Mouse (Mus musculus): ENCODE results near the gene Arv1.

Arv1 gene

DNA sequence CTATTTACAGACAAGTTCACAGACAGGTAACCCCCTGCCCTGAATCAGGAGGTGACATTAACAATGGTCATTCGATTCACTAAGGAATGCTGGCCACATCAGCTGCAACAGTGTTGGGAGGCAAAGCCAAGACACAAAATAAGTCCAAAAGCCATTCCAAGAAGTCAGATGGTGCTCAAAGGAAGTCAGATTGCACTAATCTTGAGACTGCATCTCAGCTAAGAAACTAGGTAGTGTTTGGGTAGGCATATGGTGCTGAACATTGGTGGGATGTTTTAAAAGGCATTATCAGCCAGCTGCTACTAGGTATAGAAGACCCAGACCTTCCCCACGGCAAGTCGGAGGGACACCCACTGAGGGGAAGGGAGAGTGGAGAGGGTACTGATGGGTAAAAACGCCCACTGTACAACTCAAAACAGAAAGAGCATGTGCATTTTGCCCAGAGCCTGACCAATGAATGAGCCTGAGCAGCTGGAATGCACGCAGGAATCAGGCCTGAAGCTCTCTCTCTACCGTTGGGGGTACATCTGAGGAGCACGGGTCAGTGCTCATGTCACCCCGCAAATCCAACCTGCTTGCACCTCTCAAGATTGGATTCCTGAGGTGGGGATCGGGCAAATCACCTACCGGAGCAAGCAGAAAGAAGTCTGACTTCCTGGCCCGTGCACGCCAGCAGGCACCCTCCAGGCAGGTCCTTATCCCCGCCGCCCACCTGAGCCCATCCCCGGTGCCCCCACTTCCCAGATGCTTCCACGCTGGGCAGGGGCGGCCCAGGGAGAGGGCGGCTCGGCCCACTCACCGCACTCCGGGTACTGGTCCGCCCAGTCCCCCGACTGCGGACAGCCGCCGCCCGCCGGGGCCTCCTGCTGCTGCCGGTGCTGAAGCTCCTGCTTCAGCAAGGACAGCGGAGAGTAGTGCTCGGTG lies 739 bp upstream of the Arv1 start:
- no peak for ATAC-seq (ENCODE audit: insufficient number of reproducible peaks, low FRiP score, low TSS enrichment)

DNA sequence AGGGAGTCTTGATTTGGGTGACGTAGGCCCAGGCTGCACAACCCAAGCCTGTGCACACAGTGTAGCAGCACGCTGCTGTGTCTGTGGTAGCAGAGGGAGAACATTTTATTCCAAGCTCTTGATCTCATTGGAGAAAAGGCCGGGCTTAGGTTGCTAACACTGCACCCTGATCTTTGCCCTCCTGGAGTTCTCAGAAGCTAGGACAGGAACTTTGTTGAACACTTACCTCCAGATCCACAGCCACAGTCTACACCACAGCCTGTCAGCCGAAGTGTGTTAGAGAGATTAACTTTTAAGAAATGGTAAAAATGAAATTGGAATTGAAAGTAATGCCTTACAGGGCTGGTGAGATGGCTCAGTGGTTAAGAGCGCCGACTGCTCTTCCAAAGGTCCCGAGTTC lies 2.4 kb downstream of the Arv1 start:
- no peak for ATAC-seq (ENCODE audit: insufficient number of reproducible peaks, low FRiP score, low TSS enrichment)

DNA sequence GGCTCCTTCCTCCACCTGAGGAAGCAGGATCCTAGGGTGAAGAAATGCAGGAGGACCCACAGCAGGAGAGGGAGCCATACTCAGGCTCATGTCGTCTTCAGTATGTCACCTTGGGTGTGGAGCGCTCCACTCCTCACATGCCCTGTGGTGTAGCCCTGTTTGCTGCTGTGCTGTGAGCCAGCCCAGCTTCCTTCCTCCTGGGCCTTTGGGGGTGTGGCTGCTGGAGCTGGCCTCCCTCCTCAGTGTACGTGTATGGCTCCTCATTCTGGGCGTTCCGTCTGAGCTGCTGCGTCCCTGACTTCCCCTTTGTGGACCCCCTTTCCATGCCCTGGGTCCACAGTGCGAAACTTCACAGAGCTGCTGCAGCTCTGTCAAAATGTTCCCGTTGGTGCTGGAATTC lies 10.9 kb downstream of the Arv1 start:
- ATAC-seq (ENCODE audit: insufficient number of reproducible peaks, low FRiP score, low TSS enrichment) = no peak

DNA sequence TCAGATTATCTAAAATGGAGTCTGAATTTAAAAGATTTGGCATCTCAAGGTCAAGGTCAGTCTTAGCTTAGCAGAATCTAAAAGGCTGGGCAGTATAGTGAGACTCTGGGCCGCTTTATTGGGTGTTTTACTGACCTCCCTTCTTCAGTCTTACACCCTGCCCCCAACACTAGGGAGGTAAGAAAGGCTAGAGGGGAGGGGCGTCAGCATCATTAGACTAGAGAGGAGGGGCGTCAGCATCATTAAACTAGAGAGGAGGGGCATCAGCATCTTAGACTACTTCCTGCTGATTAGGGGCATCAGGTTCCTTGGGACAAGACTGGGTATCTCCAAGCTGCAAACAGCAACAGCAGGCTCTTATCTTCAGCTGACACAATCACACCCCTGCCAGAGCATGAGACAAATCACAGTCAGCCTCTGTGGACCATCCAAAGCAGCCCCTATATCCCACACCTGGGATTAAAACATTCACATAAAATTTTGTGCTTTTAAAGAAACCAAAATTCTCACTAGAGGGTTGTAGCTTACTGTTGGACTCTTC lies 13.5 kb downstream of the Arv1 start:
- ATAC-seq (ENCODE audit: insufficient number of reproducible peaks, low FRiP score, low TSS enrichment) = no peak

DNA sequence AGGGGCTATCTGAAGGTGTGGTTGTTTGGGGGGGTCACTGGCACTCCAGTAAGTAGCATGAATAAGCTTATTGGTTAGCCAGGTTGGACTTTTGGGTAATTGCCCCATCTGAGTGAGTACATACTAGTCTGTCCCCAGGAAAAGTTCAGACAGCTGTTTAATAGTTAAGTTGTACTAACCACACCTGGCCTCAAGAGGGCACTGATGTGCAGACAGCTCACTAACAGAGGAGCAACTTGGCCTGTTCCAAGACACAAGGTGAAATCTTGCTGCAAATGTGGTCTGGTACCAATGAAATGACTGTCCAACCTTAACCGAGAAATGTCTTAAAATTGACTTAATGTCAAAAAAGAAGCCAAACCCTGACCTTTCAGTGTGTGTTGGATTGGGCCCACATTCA lies 17.3 kb downstream of the Arv1 start:
- no peak for ATAC-seq (ENCODE audit: insufficient number of reproducible peaks, low FRiP score, low TSS enrichment)

DNA sequence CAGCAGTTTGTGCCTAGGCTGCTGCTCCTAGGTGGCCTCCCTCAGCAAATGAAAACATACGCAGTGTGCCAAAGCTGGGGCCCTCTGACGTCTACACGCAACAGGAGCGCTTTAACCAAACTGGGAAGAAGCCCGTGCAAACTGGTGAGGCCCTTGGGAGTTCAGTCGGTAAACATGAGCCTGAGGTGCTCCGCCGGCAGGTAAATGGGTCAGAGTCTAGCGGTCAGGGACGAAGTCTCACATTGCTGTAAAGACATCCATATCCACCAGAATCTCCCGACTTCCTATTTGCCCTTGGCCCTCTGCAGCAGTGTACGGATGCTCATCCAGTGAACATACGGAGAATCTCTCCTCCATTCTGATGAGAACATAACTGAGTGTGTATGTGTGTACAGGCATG lies 24.7 kb downstream of the Arv1 start:
- ATAC-seq (ENCODE audit: insufficient number of reproducible peaks, low FRiP score, low TSS enrichment) = no peak

- no peak for ATAC-seq (ENCODE audit: insufficient number of reproducible peaks, low FRiP score, low TSS enrichment)
Observed at GRCm38 (mm10) chr8:124751191-124751590, 29.3 kb downstream of the Arv1 start.

- no peak for ATAC-seq (ENCODE audit: insufficient number of reproducible peaks, low FRiP score, low TSS enrichment)
Observed at GRCm38 (mm10) chr8:124751709-124752173, 29.8 kb downstream of the Arv1 start, which contains the start of gene Fam89a. Gene Fam89a, minus strand, starts transcription at chr8:124751832.

DNA sequence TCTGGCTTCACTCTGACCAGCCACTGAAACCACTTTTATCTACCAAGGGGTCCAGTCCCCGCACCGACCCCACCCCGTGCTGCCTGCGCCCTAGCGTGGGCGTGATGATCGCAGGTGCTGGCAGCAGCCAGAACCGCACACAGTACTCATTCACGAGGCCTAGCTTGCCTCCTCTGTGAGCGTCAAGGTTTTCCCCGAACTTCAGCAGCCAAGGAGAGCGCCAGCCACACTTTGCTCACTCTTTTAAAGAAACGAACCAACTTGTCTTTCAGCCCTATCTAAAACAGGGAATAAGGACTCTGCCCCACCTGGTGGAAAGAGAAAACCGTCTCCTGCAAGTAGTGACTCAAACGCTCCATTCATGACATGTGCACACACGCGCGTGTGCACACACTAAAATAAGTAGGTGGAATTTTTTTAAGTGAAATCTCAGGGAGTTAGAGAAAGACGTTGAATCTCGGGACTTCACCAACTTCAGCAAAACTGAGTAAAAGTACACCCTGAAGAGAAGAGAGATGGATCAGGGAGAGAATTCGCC lies 30.5 kb downstream of the Arv1 start:
- no peak for ATAC-seq (ENCODE audit: insufficient number of reproducible peaks, low FRiP score, low TSS enrichment)

DNA sequence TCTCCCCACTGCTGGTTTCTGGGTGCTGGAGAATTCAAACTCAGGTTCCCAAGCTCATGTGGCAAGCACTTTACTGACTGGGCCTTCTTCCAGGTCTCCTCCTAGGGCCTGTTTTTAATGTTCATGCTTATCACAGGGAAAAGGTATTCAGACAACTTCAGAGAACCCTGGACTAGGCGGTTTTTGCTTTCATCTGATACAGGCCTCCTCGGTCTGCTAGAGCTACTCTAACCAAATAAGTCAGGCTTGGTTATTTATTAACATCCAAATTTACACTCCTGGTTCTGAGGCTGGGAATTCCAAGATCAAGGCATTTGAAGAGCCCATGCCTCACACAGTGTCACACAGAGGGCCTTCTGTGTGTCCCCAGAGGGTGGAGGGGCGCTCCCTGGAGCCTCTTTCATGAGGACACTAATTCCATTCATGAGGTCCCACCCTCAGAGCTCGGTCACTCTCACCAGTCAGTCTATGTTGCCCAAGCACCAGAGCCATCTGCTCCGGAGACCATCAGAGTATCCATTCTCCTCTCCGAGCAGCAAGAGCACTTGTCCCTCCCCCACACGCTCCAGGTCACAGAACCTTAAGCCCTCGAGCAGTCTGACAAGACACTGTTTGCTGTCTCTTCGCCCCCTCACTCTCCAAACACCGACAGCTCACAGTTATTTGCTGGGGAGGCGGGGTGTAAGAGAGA lies 32.3 kb downstream of the Arv1 start:
- ATAC-seq (ENCODE audit: insufficient number of reproducible peaks, low FRiP score, low TSS enrichment) = no peak

GRCm38 (mm10) chr8:124754792-124755190 lies 32.9 kb downstream of the Arv1 start:
- ATAC-seq (ENCODE audit: insufficient number of reproducible peaks, low FRiP score, low TSS enrichment) = no peak

GRCm38 (mm10) chr8:124755481-124755880 lies 33.5 kb downstream of the Arv1 start:
- ATAC-seq (ENCODE audit: insufficient number of reproducible peaks, low FRiP score, low TSS enrichment) = no peak

DNA sequence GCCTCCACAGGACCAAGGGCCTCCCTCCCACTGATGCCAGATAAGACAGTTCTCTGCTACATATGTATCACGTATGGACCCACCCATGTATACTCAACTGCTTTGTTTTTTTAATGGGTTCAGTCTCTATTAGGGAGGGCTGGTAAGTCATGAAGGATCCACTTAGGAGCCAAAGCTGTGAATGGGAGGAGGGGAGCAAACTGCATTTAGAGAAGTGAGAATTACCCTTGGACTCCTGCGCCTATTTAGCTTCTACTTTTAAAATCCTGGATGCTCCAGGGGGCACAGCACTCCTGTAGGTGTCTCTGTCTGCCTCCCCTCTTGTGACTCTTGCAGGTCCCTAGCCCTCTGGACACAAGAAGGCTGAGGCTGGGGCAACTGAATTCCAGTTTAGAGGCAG lies 34.2 kb downstream of the Arv1 start:
- ATAC-seq (ENCODE audit: insufficient number of reproducible peaks, low FRiP score, low TSS enrichment) = no peak

DNA sequence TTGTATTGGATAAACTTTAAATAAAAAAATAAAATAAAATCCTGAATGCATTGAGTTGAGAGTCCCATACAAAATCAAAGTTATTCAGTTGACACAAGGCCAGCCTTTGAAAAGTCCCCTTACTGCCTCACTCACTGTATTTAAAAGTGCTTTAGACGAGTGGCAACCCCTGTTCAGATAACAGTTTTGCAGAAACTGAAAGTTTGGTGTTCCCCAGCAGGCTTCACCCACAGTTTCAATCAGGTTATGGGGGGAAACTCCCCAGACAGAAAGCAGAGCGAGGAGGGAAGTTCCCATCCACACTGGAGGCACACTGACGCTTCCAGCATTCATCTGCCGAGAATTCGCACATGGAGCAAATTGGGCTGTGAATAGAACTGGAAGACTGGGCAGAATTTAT lies 34.7 kb downstream of the Arv1 start:
- no peak for ATAC-seq (ENCODE audit: insufficient number of reproducible peaks, low FRiP score, low TSS enrichment)

GRCm38 (mm10) chr8:124758544-124758943 lies 36.6 kb downstream of the Arv1 start:
- no peak for ATAC-seq (ENCODE audit: insufficient number of reproducible peaks, low FRiP score, low TSS enrichment)

- no peak for ATAC-seq (ENCODE audit: insufficient number of reproducible peaks, low FRiP score, low TSS enrichment)
Observed at GRCm38 (mm10) chr8:124763061-124763460, 41.1 kb downstream of the Arv1 start.

DNA sequence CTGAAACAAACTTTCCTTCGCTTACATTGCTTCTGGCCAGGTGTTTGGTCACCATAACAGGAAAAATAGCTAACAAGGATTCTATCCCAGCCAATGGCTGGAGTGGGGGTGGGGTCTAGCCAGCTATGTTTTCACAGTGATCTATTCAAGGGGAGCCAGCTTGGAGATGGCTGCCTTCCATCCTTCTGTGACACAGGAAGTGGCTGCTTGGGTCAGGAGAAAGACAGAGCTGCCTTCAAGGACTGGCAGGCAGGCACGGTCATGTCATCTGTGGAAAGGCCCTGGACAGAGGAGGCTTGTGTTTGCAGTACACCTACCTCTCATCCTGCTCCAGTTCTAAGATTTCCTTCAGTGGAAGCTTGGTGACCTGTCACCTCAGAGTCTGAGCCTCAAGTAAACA lies 50.5 kb downstream of the Arv1 start:
- ATAC-seq (ENCODE audit: insufficient number of reproducible peaks, low FRiP score, low TSS enrichment) = no peak

- ATAC-seq (ENCODE audit: insufficient number of reproducible peaks, low FRiP score, low TSS enrichment) = peak; percentile 57; the same call in 1 of the 2 replicates
Observed at GRCm38 (mm10) chr8:124775695-124776094, 53.8 kb downstream of the Arv1 start.

DNA sequence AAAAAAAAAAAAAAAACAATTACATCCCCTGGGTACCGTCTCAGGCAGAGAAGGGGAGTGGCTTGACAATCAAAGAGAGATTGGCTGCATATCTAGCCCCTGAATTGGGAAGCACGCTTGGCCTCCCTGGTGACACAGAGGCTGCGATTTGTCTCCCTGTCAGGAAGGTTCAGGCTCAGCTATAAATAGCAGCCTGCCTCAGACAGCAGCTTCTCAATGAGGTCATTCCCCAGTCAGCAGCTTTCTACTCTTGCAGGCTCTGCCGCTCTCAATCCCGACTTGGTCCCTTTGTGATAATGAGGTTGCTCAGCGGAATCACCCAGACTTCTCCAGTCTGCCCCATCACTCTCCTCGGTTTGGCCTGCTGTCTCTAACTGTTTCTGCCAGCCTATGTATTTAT lies 58.3 kb downstream of the Arv1 start:
- ATAC-seq (ENCODE audit: insufficient number of reproducible peaks, low FRiP score, low TSS enrichment) = peak; percentile 88

DNA sequence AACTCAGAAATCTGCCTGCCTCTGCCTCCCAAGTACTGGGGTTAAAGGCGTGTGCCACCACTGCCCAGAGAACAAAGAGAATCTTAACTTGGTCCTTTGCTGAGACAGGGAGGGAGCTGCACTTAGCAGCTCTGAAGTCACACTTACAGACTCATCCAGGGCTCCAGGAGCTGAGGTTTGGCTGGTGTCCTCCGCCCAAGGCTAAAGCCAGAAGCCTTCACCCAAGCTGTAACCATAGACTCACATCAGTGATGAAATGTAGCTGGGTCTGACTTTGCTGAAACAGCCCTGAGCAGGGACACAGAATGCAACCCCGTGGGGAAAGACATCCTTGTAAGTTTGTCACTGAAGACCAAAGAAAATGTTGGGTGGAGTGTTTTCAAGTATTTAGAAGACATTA lies 60.5 kb downstream of the Arv1 start:
- ATAC-seq (ENCODE audit: insufficient number of reproducible peaks, low FRiP score, low TSS enrichment) = no peak

- ATAC-seq (ENCODE audit: insufficient number of reproducible peaks, low FRiP score, low TSS enrichment) = no peak
Observed at GRCm38 (mm10) chr8:124783228-124783627, 61.3 kb downstream of the Arv1 start.

Data from cerebellum, adult (tissue).